Mouse (Mus musculus): Measurements from ENCODE around the gene Smarca2. TPM values are rescaled to one million over a fixed set of nuclear protein-coding genes. Genes with fewer than 3 reads are reported as not detected.

Gene Smarca2
- total RNA-seq, 2 experiments from 2014 or later = 204 to 221 TPM

DNA sequence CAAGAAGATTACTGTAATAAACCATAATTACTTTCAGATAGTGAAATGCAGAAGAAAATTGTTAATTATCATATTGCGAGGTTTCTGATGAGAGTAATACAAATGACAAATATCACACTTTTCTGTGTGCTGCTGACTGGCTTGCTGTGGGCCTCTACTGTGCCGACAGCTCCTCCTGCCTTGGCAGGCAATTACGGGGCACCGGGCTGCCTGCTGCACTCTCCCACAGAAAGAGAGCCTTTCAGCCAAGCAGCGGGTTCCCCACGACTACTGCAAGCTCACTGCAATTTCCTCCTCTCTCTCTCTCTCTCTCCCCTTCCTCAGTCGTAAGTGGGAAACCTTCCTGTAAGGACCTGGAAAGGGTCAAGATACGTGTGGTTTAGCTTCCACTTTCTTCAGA is 73.7 kb downstream of the Smarca2 start:
- 0 out of 2 replicates have a peak, but pooled peaks have one; percentile 3 for TF ChIP-seq CTCF (conservative IDR thresholded peaks at IDR 0.05)
- no peak overlapping the region for H3K4me3 ChIP-seq
- no peak for DNase-seq (ENCODE audit: low spot score in 2 of 2)
- H3K27ac ChIP-seq = peak overlapping the region; percentile 62; the same call in 1 of the 2 replicates

- peak overlapping the region; percentile 73 for H3K27ac ChIP-seq
- DNase-seq (ENCODE audit: low spot score in 2 of 2) = no peak
- no peak for TF ChIP-seq CTCF (conservative IDR thresholded peaks at IDR 0.05)
- H3K4me3 ChIP-seq = no peak overlapping the region
Measured at GRCm38 (mm10) chr19:26679674-26680073, 74.8 kb downstream of the Smarca2 start.

DNA sequence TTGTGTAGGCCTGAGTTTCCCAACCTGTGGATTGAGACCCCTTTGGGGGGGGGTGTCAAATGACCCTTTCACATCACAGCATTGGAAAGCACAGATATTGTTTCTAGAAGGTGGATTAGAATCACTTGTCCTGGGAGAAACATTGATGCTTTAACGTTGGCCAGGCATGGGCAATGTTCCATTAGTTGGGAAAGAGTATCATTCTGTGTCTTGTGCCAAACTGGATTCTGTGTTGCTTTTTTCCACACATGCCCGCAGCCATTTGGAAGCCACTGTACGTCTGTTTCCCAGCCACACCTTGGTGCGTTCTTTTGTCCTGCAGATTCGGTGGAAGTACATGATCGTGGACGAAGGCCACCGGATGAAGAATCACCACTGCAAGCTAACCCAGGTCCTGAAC is 76.7 kb downstream of the Smarca2 start:
- peak overlapping the region; percentile 20; the same call in 1 of the 2 replicates for H3K27ac ChIP-seq
- DNase-seq (ENCODE audit: low spot score in 2 of 2) = no peak
- H3K4me3 ChIP-seq = no peak overlapping the region
- TF ChIP-seq CTCF (conservative IDR thresholded peaks at IDR 0.05) = no peak

- no peak for DNase-seq (ENCODE audit: low spot score in 2 of 2)
- Histone ChIP-seq H3K4me3 (no peak overlapping the region), H3K27ac (no peak overlapping the region)
- no peak for TF ChIP-seq CTCF (conservative IDR thresholded peaks at IDR 0.05)
Measured at GRCm38 (mm10) chr19:26682130-26682529, 77.3 kb downstream of the Smarca2 start.

GRCm38 (mm10) chr19:26682731-26683130 is 77.9 kb downstream of the Smarca2 start:
- Histone ChIP-seq H3K27ac (no peak overlapping the region), H3K4me3 (no peak overlapping the region)
- TF ChIP-seq CTCF (conservative IDR thresholded peaks at IDR 0.05) = peak; percentile 72
- no peak for DNase-seq (ENCODE audit: low spot score in 2 of 2)

- DNase-seq (ENCODE audit: low spot score in 2 of 2) = no peak
- Histone ChIP-seq H3K27ac (no peak overlapping the region), H3K4me3 (no peak overlapping the region)
- no peak for TF ChIP-seq CTCF (conservative IDR thresholded peaks at IDR 0.05)
Measured at GRCm38 (mm10) chr19:26683731-26684130, 78.9 kb downstream of the Smarca2 start.

- H3K27ac ChIP-seq = no peak overlapping the region
- DNase-seq (ENCODE audit: low spot score in 2 of 2) = no peak
- no peak for TF ChIP-seq CTCF (conservative IDR thresholded peaks at IDR 0.05)
- H3K4me3 ChIP-seq = no peak overlapping the region
Measured at GRCm38 (mm10) chr19:26690516-26690915, 85.7 kb downstream of the Smarca2 start.

DNA sequence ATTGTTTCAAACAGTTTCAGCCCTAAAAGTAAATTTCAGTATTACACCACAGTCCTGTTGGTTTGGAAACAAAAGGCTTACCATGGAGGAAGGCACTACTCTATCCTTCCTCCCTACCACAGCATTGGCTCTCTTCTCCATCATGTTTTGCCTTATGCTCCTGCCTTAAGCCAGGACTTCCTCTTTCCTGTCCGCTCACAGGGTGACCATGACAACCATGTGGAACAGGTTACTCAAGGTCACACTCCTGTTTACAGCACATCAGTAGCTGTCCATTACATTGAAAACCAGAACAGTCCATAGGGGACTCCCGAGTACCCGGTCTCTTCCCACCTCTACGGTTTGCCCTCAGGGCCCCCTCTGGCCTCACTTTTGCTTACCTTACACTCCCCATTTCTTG is 92.3 kb downstream of the Smarca2 start:
- no peak overlapping the region for H3K27ac ChIP-seq
- DNase-seq (ENCODE audit: low spot score in 2 of 2) = no peak
- H3K4me3 ChIP-seq = no peak overlapping the region
- TF ChIP-seq CTCF (conservative IDR thresholded peaks at IDR 0.05) = no peak

GRCm38 (mm10) chr19:26704545-26705209 is 99.8 kb downstream of the Smarca2 start:
- Histone ChIP-seq H3K4me3 (no peak overlapping the region), H3K27ac (no peak overlapping the region)
- TF ChIP-seq CTCF (conservative IDR thresholded peaks at IDR 0.05) = no peak
- DNase-seq (ENCODE audit: low spot score in 2 of 2) = no peak

DNA sequence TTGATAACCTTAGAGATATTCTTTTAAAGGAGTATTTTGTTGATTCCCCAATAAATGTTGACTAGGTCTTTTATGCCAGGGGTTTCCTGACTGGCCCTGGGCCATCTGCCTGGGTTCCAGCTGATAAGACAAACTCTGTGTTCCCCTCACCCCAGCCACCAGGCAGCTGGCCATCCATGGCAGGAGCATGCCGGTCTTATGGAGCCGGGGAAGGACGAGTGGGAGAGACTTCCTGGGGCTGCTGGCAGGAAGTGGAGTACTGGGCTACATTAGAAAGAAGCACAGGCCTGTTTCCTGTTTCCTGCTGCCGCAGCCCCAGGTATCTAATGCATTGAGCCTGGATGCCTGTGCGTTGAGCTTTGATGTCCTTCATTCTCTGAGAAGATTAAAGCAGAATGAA is 102.1 kb downstream of the Smarca2 start:
- Histone ChIP-seq H3K27ac (no peak overlapping the region), H3K4me3 (no peak overlapping the region)
- TF ChIP-seq CTCF (conservative IDR thresholded peaks at IDR 0.05) = no peak
- no peak for DNase-seq (ENCODE audit: low spot score in 2 of 2)

DNA sequence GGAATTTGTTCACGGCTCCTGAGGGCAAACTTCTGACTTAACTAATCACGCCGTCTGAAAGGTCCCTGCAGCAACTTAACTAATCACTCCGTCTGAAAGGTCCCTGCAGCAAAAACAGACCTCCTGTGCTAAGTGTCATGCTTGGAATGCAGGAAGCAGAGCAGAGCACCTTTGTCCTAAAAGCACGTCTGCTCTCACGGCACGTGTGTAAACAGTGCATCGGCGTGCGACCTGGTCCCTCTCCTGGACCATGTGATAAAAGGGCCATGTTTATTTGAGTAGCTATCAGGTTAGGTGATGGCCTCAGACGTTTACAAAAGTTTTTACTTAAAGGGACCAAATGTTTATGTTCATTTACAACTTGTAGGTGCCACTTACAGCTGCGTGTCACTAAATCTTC is 104.2 kb downstream of the Smarca2 start:
- DNase-seq (ENCODE audit: low spot score in 2 of 2) = no peak
- no peak overlapping the region for H3K4me3 ChIP-seq
- no peak for TF ChIP-seq CTCF (conservative IDR thresholded peaks at IDR 0.05)
- no peak overlapping the region for H3K27ac ChIP-seq

DNA sequence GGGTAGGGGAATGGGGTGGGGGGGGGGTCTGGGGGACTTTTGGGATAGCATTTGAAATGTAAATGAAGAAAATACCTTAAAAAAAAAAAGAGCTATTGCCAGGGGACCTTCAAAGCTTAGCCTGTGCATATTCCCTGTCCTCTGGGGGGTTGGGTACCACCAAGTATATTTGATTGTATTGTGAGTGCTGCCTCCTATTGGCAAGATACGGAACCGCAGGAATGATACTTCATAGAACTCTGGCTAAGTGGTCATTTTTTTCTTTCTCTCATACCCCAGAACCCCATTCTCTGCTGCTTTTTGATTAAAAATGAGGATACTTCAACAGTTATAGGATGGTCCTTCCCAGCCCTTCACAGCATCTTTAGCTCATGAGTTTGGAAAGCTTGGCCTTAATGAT is 106.4 kb downstream of the Smarca2 start:
- no peak overlapping the region for H3K27ac ChIP-seq
- DNase-seq (ENCODE audit: low spot score in 2 of 2) = no peak
- TF ChIP-seq CTCF (conservative IDR thresholded peaks at IDR 0.05) = peak; percentile 73

DNA sequence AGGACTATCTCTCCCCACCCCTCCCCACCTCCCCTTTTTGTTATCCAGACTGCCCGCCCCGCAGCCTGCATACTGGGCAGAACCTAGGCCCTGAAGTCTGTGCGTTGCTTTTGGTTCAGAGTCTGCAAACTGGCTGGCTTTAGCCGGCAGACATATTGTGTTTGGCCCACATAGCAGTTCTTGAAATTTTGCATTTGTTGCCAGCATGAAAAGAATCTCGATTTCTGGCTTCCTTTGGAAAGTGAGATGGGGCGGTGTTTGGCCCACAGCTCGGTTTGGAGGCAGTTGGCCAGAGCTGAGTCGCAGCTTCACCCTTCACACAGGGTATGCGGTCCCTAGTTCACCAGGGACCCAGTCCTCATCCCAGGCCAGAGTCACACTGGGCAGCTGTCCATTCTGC is 111.4 kb downstream of the Smarca2 start:
- Histone ChIP-seq H3K27ac (0 out of 2 replicates have a peak overlapping the region, but pooled peaks have one; percentile 32), H3K4me3 (no peak overlapping the region)
- peak in 1 of 2 experiments; percentile 28 for DNase-seq (ENCODE audit: low spot score in 2 of 2)
- no peak for TF ChIP-seq CTCF (conservative IDR thresholded peaks at IDR 0.05)

More for the DNA sequence above, 106.4 kb downstream of the Smarca2 start:
- H3K4me3 ChIP-seq = no peak overlapping the region

GRCm38 (mm10) chr19:26718221-26718620 is 113.4 kb downstream of the Smarca2 start:
- TF ChIP-seq CTCF (conservative IDR thresholded peaks at IDR 0.05) = peak; percentile 87
- no peak overlapping the region for H3K27ac ChIP-seq
- peak; percentile 30 to 74 for DNase-seq (ENCODE audit: low spot score in 2 of 2)
- no peak overlapping the region for H3K4me3 ChIP-seq
